Mouse (Mus musculus): ENCODE data around the gene Shmt2. TPM values are rescaled to one million over a fixed set of nuclear protein-coding genes. Genes with fewer than 3 reads are reported as not detected.

Shmt2 gene
- polyA plus RNA-seq, 1 experiment from 2014 or later, result 104 TPM

DNA sequence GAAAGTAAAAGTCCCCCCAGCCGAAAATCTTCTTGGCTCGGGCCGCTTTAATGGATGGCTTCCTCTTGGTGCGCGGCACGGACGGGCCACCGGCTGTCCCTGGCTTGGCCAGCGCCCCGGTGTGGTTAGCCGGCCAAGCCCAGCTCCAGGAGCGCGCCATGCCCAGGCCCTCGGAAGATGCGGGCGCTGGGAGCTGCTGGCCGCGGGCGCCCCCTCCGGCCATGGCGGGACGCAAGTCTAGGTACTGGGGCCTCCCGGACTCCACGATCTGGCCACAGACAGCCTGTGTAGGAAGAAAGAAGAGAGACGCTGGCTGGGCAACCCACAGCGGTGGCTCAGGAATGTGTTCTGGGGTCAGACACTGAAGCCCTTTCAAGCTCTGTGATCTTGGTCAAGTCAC lies 4.4 kb upstream of the Shmt2 start:
- Histone ChIP-seq H3K9ac (ENCODE audit: low read length) (no peak overlapping the region), H3K27ac (replicated peaks; ENCODE audit: low read depth, low read length) (no peak overlapping the region)
- under 1% methylated on average over 26 of the region's 26 CpGs for WGBS

GRCm38 (mm10) chr10:127526048-127526447 lies 3.8 kb upstream of the Shmt2 start:
- H3K4me3 ChIP-seq (ENCODE audit: low read depth, low read length), result peak overlapping the region; percentile 22
- H3K4me2 ChIP-seq (ENCODE audit: low read depth, severe bottlenecking), result peak overlapping the region; percentile 37; the same call in 1 of the 2 replicates
- H3K27ac ChIP-seq (replicated peaks; ENCODE audit: low read depth, low read length), result no peak overlapping the region
- H3K9me3 ChIP-seq (ENCODE audit: control insufficient read depth, low read length), result no peaks in the 10 kb centered on the region
- DNase-seq (ENCODE audit: low spot score), result peak; percentile 40
- H3K4me1 ChIP-seq (ENCODE audit: control insufficient read depth, insufficient read depth, low read length), result peaks cover 48% of the 10 kb centered on the region
- no peak for ATAC-seq (ENCODE audit: insufficient number of reproducible peaks, low FRiP score, low TSS enrichment, low read depth)
- WGBS, result 2% methylated on average over 26 of the region's 26 CpGs
- peaks cover 67% of the 10 kb centered on the region for H3K27me3 ChIP-seq (ENCODE audit: control insufficient read depth, insufficient read depth, low read length)
- H3K9ac ChIP-seq (ENCODE audit: low read length), result no peak overlapping the region
- no peaks in the 10 kb centered on the region for H3K36me3 ChIP-seq (ENCODE audit: control insufficient read depth, insufficient read depth, low read length)

More for the DNA sequence above, 4.4 kb upstream of the Shmt2 start:
- Histone ChIP-seq H3K36me3 (ENCODE audit: control insufficient read depth, insufficient read depth, low read length) (no peaks in the 10 kb centered on the region), H3K4me1 (ENCODE audit: control insufficient read depth, insufficient read depth, low read length) (peaks cover 47% of the 10 kb centered on the region), H3K9me3 (ENCODE audit: control insufficient read depth, low read length) (no peaks in the 10 kb centered on the region), H3K4me2 (ENCODE audit: low read depth, severe bottlenecking) (peak overlapping the region; percentile 37), H3K4me3 (ENCODE audit: low read depth, low read length) (peak overlapping the region; percentile 22), H3K27me3 (ENCODE audit: control insufficient read depth, insufficient read depth, low read length) (peaks cover 73% of the 10 kb centered on the region)
- DNase-seq (ENCODE audit: low spot score) (peak; percentile 75), ATAC-seq (ENCODE audit: insufficient number of reproducible peaks, low FRiP score, low TSS enrichment, low read depth) (no peak)

GRCm38 (mm10) chr10:127524646-127525255 lies 2.5 kb upstream of the Shmt2 start:
- 2% methylated on average over 21 of the region's 23 CpGs for WGBS
- H3K9me3 ChIP-seq (ENCODE audit: control insufficient read depth, low read length), result no peaks in the 10 kb centered on the region
- H3K9ac ChIP-seq (ENCODE audit: low read length), result no peak overlapping the region
- H3K4me2 ChIP-seq (ENCODE audit: low read depth, severe bottlenecking), result peak overlapping the region; percentile 41
- 0 out of 2 replicates have a peak overlapping the region, but pooled peaks have one; percentile 8 for H3K4me3 ChIP-seq (ENCODE audit: low read depth, low read length)
- peaks cover 54% of the 10 kb centered on the region for H3K27me3 ChIP-seq (ENCODE audit: control insufficient read depth, insufficient read depth, low read length)
- ATAC-seq (ENCODE audit: insufficient number of reproducible peaks, low FRiP score, low TSS enrichment, low read depth), result no peak
- H3K36me3 ChIP-seq (ENCODE audit: control insufficient read depth, insufficient read depth, low read length), result peaks cover 6% of the 10 kb centered on the region
- H3K27ac ChIP-seq (replicated peaks; ENCODE audit: low read depth, low read length), result no peak overlapping the region
- peaks cover 47% of the 10 kb centered on the region for H3K4me1 ChIP-seq (ENCODE audit: control insufficient read depth, insufficient read depth, low read length)
- DNase-seq (ENCODE audit: low spot score), result peak; percentile 48

DNA sequence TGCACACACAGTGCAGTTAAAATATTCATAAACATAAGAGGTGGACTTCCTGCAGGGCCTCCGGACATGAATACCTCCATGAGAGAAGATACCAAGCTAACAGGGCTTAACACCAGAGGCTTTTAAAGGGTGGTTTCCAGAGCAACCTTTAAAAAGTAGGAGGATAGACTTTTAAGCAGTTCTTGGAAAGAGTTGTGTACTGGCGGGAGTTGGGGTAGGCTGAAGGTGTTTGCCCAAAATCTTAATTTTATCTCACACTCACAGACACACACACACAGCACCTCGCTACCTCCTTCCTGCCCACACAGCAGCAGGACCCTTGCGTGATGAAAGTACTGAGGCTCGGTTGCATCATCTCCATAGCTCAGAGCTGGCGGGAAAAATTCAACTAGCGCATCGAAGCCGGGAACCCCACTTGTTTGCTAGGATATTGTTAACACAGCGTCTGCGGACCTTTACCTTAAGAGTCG lies 598 bp downstream of the Shmt2 start:
- H3K4me2 ChIP-seq (ENCODE audit: low read depth, severe bottlenecking), result peak overlapping the region; percentile 60
- peaks cover 17% of the 10 kb centered on the region for H3K36me3 ChIP-seq (ENCODE audit: control insufficient read depth, insufficient read depth, low read length)
- peak overlapping the region; percentile 39 for H3K4me3 ChIP-seq (ENCODE audit: low read depth, low read length)
- 15% methylated on average over 12 of the region's 12 CpGs for WGBS
- no peaks in the 10 kb centered on the region for H3K9me3 ChIP-seq (ENCODE audit: control insufficient read depth, low read length)
- no peak for ATAC-seq (ENCODE audit: insufficient number of reproducible peaks, low FRiP score, low TSS enrichment, low read depth)
- peaks cover 43% of the 10 kb centered on the region for H3K4me1 ChIP-seq (ENCODE audit: control insufficient read depth, insufficient read depth, low read length)
- H3K27me3 ChIP-seq (ENCODE audit: control insufficient read depth, insufficient read depth, low read length), result peaks cover 23% of the 10 kb centered on the region
- DNase-seq (ENCODE audit: low spot score), result no peak
- no peak overlapping the region for H3K27ac ChIP-seq (replicated peaks; ENCODE audit: low read depth, low read length)
- peak overlapping the region; percentile 37 for H3K9ac ChIP-seq (ENCODE audit: low read length)

GRCm38 (mm10) chr10:127520714-127521357 lies 1.4 kb downstream of the Shmt2 start:
- peaks cover 43% of the 10 kb centered on the region for H3K4me1 ChIP-seq (ENCODE audit: control insufficient read depth, insufficient read depth, low read length)

DNA sequence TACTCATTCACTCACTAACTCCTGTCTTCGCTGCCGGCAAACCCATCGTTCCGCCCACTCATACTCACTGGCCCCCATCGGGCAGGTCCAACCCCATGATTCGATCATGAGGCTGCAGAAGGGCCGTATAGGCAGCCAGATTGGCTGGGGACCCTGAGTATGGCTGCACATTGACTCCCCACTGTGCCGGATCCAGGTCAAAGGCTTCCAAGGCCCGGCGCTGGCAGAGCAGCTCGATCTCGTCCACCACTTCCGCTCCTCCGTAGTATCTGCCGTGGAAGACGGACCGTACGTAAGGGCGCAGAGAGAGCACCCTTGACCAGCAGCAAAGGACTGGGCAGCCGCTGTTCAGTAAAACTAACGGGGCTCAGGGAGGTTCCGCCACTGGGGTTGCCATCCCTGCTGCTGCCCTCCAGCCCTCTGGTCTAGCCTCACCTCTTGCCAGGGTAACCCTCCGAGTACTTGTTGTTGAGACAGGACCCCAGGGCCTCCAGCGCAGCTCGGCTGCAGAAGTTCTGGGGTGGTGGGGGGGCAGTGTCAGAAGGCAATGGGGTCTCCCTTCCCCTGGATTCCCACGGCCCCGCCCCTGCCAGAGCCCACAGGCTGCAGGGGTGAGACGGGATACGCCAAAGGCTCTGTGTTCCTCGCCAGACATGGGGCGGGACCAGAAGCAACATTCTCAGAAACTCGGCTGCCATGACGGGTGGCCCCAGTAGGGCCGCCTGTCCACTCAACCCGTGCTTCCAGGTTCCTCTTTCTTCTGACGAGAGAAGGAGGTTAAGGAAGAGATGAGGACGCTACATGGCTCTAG lies 2.1 kb downstream of the Shmt2 start:
- Histone ChIP-seq H3K9ac (ENCODE audit: low read length) (no peak overlapping the region), H3K4me2 (ENCODE audit: low read depth, severe bottlenecking) (no peak overlapping the region), H3K9me3 (ENCODE audit: control insufficient read depth, low read length) (no peaks in the 10 kb centered on the region), H3K36me3 (ENCODE audit: control insufficient read depth, insufficient read depth, low read length) (peaks cover 17% of the 10 kb centered on the region), H3K27ac (replicated peaks; ENCODE audit: low read depth, low read length) (no peak overlapping the region), H3K4me3 (ENCODE audit: low read depth, low read length) (no peak overlapping the region), H3K4me1 (ENCODE audit: control insufficient read depth, insufficient read depth, low read length) (peaks cover 43% of the 10 kb centered on the region), H3K27me3 (ENCODE audit: control insufficient read depth, insufficient read depth, low read length) (peaks cover 9% of the 10 kb centered on the region)
- DNase-seq (ENCODE audit: low spot score), result no peak
- ATAC-seq (ENCODE audit: insufficient number of reproducible peaks, low FRiP score, low TSS enrichment, low read depth), result no peak
- whole genome bisulfite sequencing, result 94% methylated on average over 37 of the region's 37 CpGs

More at GRCm38 (mm10) chr10:127520714-127521357, 1.4 kb downstream of the Shmt2 start:
- Histone ChIP-seq H3K4me2 (ENCODE audit: low read depth, severe bottlenecking) (no peak overlapping the region), H3K9ac (ENCODE audit: low read length) (no peak overlapping the region), H3K27me3 (ENCODE audit: control insufficient read depth, insufficient read depth, low read length) (peaks cover 14% of the 10 kb centered on the region), H3K27ac (replicated peaks; ENCODE audit: low read depth, low read length) (no peak overlapping the region), H3K9me3 (ENCODE audit: control insufficient read depth, low read length) (no peaks in the 10 kb centered on the region), H3K4me3 (ENCODE audit: low read depth, low read length) (no peak overlapping the region), H3K36me3 (ENCODE audit: control insufficient read depth, insufficient read depth, low read length) (peaks cover 17% of the 10 kb centered on the region)
- DNase-seq (ENCODE audit: low spot score), result no peak
- ATAC-seq (ENCODE audit: insufficient number of reproducible peaks, low FRiP score, low TSS enrichment, low read depth), result no peak
- WGBS, result 86% methylated on average over 20 of the region's 20 CpGs

GRCm38 (mm10) chr10:127519041-127519701 lies 3.1 kb downstream of the Shmt2 start:
- Histone ChIP-seq H3K9ac (ENCODE audit: low read length) (no peak overlapping the region), H3K27ac (replicated peaks; ENCODE audit: low read depth, low read length) (no peak overlapping the region), H3K27me3 (ENCODE audit: control insufficient read depth, insufficient read depth, low read length) (peaks cover 11% of the 10 kb centered on the region; the same call in 1 of the 2 replicates), H3K9me3 (ENCODE audit: control insufficient read depth, low read length) (no peaks in the 10 kb centered on the region), H3K4me2 (ENCODE audit: low read depth, severe bottlenecking) (no peak overlapping the region), H3K36me3 (ENCODE audit: control insufficient read depth, insufficient read depth, low read length) (peaks cover 17% of the 10 kb centered on the region), H3K4me1 (ENCODE audit: control insufficient read depth, insufficient read depth, low read length) (peaks cover 42% of the 10 kb centered on the region), H3K4me3 (ENCODE audit: low read depth, low read length) (no peak overlapping the region)
- no peak for DNase-seq (ENCODE audit: low spot score)
- WGBS, result 93% methylated on average over 26 of the region's 26 CpGs
- ATAC-seq (ENCODE audit: insufficient number of reproducible peaks, low FRiP score, low TSS enrichment, low read depth), result no peak

GRCm38 (mm10) chr10:127517941-127518340 lies 4.3 kb downstream of the Shmt2 start:
- WGBS, result 90% methylated on average over 22 of the region's 22 CpGs
- Histone ChIP-seq H3K4me3 (ENCODE audit: low read depth, low read length) (no peak overlapping the region), H3K27ac (replicated peaks; ENCODE audit: low read depth, low read length) (no peak overlapping the region), H3K9ac (ENCODE audit: low read length) (no peak overlapping the region), H3K27me3 (ENCODE audit: control insufficient read depth, insufficient read depth, low read length) (peaks cover 19% of the 10 kb centered on the region), H3K9me3 (ENCODE audit: control insufficient read depth, low read length) (no peaks in the 10 kb centered on the region), H3K4me2 (ENCODE audit: low read depth, severe bottlenecking) (no peak overlapping the region), H3K36me3 (ENCODE audit: control insufficient read depth, insufficient read depth, low read length) (peaks cover 17% of the 10 kb centered on the region), H3K4me1 (ENCODE audit: control insufficient read depth, insufficient read depth, low read length) (peaks cover 53% of the 10 kb centered on the region)
- DNase-seq (ENCODE audit: low spot score) (no peak), ATAC-seq (ENCODE audit: insufficient number of reproducible peaks, low FRiP score, low TSS enrichment, low read depth) (no peak)
